Mouse (Mus musculus) erythroblast, embryonic 14.5 days (primary cell): ENCODE measurements at regions not wholly inside any gene's neighbourhood (a gene's known extent, or its start where the extent isn't known, plus 50 kb on each side); places are given as distances from the start of the nearest gene placed in this dataset.

Source experiments
- GATA1 ChIP-seq: IDR thresholded peaks from 2 replicates; pipeline ENCODE4 v1.6.1; 2012; ENCODE audit warnings: low read length, inconsistent platforms, mixed read lengths
- TAL1 ChIP-seq: IDR thresholded peaks from 3 replicates; pipeline ENCODE4 v1.6.1; 2012; ENCODE audit warnings: low read length, inconsistent platforms, mixed read lengths

DNA sequence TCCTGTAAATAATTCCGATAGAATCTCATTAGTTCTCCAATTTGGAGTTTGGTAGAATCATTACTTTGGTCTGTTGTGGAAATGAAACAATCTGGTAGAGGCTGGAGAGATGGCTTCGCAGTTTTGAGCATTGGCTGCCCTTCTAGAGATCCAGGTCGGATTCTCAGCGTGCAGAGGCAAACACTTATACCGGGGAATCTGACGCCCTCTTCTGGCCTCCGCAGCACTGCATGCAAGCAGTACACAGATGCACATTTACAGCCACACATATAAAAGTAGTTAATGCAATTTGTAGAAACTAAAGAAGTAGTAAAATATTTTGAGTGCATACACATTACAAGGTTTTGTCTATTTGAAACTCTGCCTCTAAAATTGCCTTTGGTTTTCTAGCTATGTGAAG is 294.1 kb upstream of the Veph1 start:
- no peak for TF ChIP-seq TAL1
- no peak for TF ChIP-seq GATA1
